Mouse (Mus musculus): Measurements from ENCODE around the gene Tmsb4x. TPM values are rescaled to one million over a fixed set of nuclear protein-coding genes. Genes with fewer than 3 reads are reported as not detected.

Gene Tmsb4x
- polyA plus RNA-seq, 1 experiment from 2014 or later, result 6,498 TPM

GRCm38 (mm10) chrX:167227138-167227537, 18.0 kb upstream of the Tmsb4x start:
- Histone ChIP-seq H3K9ac (ENCODE audit: low read depth, low read length) (no peak overlapping the region), H3K27me3 (ENCODE audit: control insufficient read depth, insufficient read depth, low read length) (no peaks in the 10 kb centered on the region), H3K9me3 (ENCODE audit: control insufficient read depth, low read length) (no peaks in the 10 kb centered on the region), H3K4me1 (replicated peaks; ENCODE audit: control insufficient read depth, insufficient read depth, low read length) (no peaks in the 10 kb centered on the region), H3K27ac (ENCODE audit: low read depth, low read length) (no peak overlapping the region), H3K4me2 (replicated peaks; ENCODE audit: low read depth, low read length) (no peak overlapping the region), H3K4me3 (ENCODE audit: low read depth, low read length) (no peak overlapping the region), H3K36me3 (ENCODE audit: control insufficient read depth, insufficient read depth, low read length) (no peaks in the 10 kb centered on the region)
- DNase-seq (ENCODE audit: low spot score) (no peak), ATAC-seq (ENCODE audit: low FRiP score) (no peak)
- WGBS, result 80% methylated on average over 7 of the region's 7 CpGs

GRCm38 (mm10) chrX:167226570-167226969, 17.5 kb upstream of the Tmsb4x start:
- no peak overlapping the region for H3K9ac ChIP-seq (ENCODE audit: low read depth, low read length)
- DNase-seq (ENCODE audit: low spot score), result no peak
- H3K36me3 ChIP-seq (ENCODE audit: control insufficient read depth, insufficient read depth, low read length), result no peaks in the 10 kb centered on the region
- ATAC-seq (ENCODE audit: low FRiP score), result no peak
- H3K4me1 ChIP-seq (replicated peaks; ENCODE audit: control insufficient read depth, insufficient read depth, low read length), result no peaks in the 10 kb centered on the region
- H3K27me3 ChIP-seq (ENCODE audit: control insufficient read depth, insufficient read depth, low read length), result no peaks in the 10 kb centered on the region
- WGBS, result 93% methylated on average over 5 of the region's 5 CpGs
- no peak overlapping the region for H3K4me3 ChIP-seq (ENCODE audit: low read depth, low read length)
- no peak overlapping the region for H3K27ac ChIP-seq (ENCODE audit: low read depth, low read length)
- H3K9me3 ChIP-seq (ENCODE audit: control insufficient read depth, low read length), result no peaks in the 10 kb centered on the region
- H3K4me2 ChIP-seq (replicated peaks; ENCODE audit: low read depth, low read length), result no peak overlapping the region

- 32% methylated on average over 8 of the region's 8 CpGs for WGBS
- Histone ChIP-seq H3K27me3 (ENCODE audit: control insufficient read depth, insufficient read depth, low read length) (no peaks in the 10 kb centered on the region; the same call in 1 of the 2 replicates), H3K9me3 (ENCODE audit: control insufficient read depth, low read length) (no peaks in the 10 kb centered on the region), H3K4me2 (replicated peaks; ENCODE audit: low read depth, low read length) (no peak overlapping the region), H3K36me3 (ENCODE audit: control insufficient read depth, insufficient read depth, low read length) (no peaks in the 10 kb centered on the region), H3K4me3 (ENCODE audit: low read depth, low read length) (no peak overlapping the region), H3K27ac (ENCODE audit: low read depth, low read length) (no peak overlapping the region), H3K9ac (ENCODE audit: low read depth, low read length) (no peak overlapping the region), H3K4me1 (replicated peaks; ENCODE audit: control insufficient read depth, insufficient read depth, low read length) (peaks cover 2% of the 10 kb centered on the region; the same call in 1 of the 2 replicates)
- ATAC-seq (ENCODE audit: low FRiP score) (0 out of 2 replicates have a peak, but pooled peaks have one; percentile 34), DNase-seq (ENCODE audit: low spot score) (peak; percentile 38)
These were observed 3.6 kb upstream of the Tmsb4x start for GRCm38 (mm10) chrX:167212707-167213106.

- H3K27ac ChIP-seq (ENCODE audit: low read depth, low read length), result no peak overlapping the region
- no peak overlapping the region for H3K4me3 ChIP-seq (ENCODE audit: low read depth, low read length)
- H3K4me2 ChIP-seq (replicated peaks; ENCODE audit: low read depth, low read length), result no peak overlapping the region
- WGBS, result 49% methylated on average over 9 of the region's 9 CpGs
- no peak overlapping the region for H3K9ac ChIP-seq (ENCODE audit: low read depth, low read length)
- no peak for DNase-seq (ENCODE audit: low spot score)
- peaks cover 2% of the 10 kb centered on the region; the same call in 1 of the 2 replicates for H3K4me1 ChIP-seq (replicated peaks; ENCODE audit: control insufficient read depth, insufficient read depth, low read length)
- no peaks in the 10 kb centered on the region for H3K36me3 ChIP-seq (ENCODE audit: control insufficient read depth, insufficient read depth, low read length)
- no peaks in the 10 kb centered on the region for H3K9me3 ChIP-seq (ENCODE audit: control insufficient read depth, low read length)
- no peaks in the 10 kb centered on the region; the same call in 1 of the 2 replicates for H3K27me3 ChIP-seq (ENCODE audit: control insufficient read depth, insufficient read depth, low read length)
- no peak for ATAC-seq (ENCODE audit: low FRiP score)
These were observed 2.9 kb upstream of the Tmsb4x start for GRCm38 (mm10) chrX:167211871-167212555.

GRCm38 (mm10) chrX:167210319-167210728, 1.2 kb upstream of the Tmsb4x start:
- no peaks in the 10 kb centered on the region for H3K9me3 ChIP-seq (ENCODE audit: control insufficient read depth, low read length)
- DNase-seq (ENCODE audit: low spot score) (peak; percentile 12), ATAC-seq (ENCODE audit: low FRiP score) (no peak)
- H3K27me3 ChIP-seq (ENCODE audit: control insufficient read depth, insufficient read depth, low read length), result no peaks in the 10 kb centered on the region; the same call in 1 of the 2 replicates
- H3K4me1 ChIP-seq (replicated peaks; ENCODE audit: control insufficient read depth, insufficient read depth, low read length), result peaks cover 2% of the 10 kb centered on the region; the same call in 1 of the 2 replicates
- H3K36me3 ChIP-seq (ENCODE audit: control insufficient read depth, insufficient read depth, low read length), result no peaks in the 10 kb centered on the region
- H3K4me2 ChIP-seq (replicated peaks; ENCODE audit: low read depth, low read length), result peak overlapping the region; percentile 7; the same call in 1 of the 2 replicates
- no peak overlapping the region for H3K27ac ChIP-seq (ENCODE audit: low read depth, low read length)
- WGBS, result 45% methylated on average over 6 of the region's 6 CpGs
- no peak overlapping the region for H3K9ac ChIP-seq (ENCODE audit: low read depth, low read length)
- H3K4me3 ChIP-seq (ENCODE audit: low read depth, low read length), result no peak overlapping the region

- Histone ChIP-seq H3K36me3 (ENCODE audit: control insufficient read depth, insufficient read depth, low read length) (no peaks in the 10 kb centered on the region), H3K4me2 (replicated peaks; ENCODE audit: low read depth, low read length) (peak overlapping the region; percentile 7; the same call in 1 of the 2 replicates), H3K9ac (ENCODE audit: low read depth, low read length) (peak overlapping the region; percentile 61; the same call in 1 of the 2 replicates), H3K27ac (ENCODE audit: low read depth, low read length) (no peak overlapping the region; the same call in 1 of the 2 replicates), H3K4me3 (ENCODE audit: low read depth, low read length) (peak overlapping the region; percentile 52; the same call in 1 of the 2 replicates), H3K27me3 (ENCODE audit: control insufficient read depth, insufficient read depth, low read length) (no peaks in the 10 kb centered on the region; the same call in 1 of the 2 replicates), H3K9me3 (ENCODE audit: control insufficient read depth, low read length) (no peaks in the 10 kb centered on the region), H3K4me1 (replicated peaks; ENCODE audit: control insufficient read depth, insufficient read depth, low read length) (peaks cover 2% of the 10 kb centered on the region; the same call in 1 of the 2 replicates)
- WGBS, result 67% methylated on average over 8 of the region's 8 CpGs
- ATAC-seq (ENCODE audit: low FRiP score) (no peak), DNase-seq (ENCODE audit: low spot score) (peak; percentile 14)
These were observed 713 bp upstream of the Tmsb4x start for GRCm38 (mm10) chrX:167209828-167210227.

GRCm38 (mm10) chrX:167208506-167208820, 652 bp downstream of the Tmsb4x start:
- 18% methylated on average over 16 of the region's 16 CpGs for WGBS
- H3K4me2 ChIP-seq (replicated peaks; ENCODE audit: low read depth, low read length), result no peak overlapping the region

GRCm38 (mm10) chrX:167207741-167208505, 1.2 kb downstream of the Tmsb4x start:
- WGBS, result 21% methylated on average over 20 of the region's 25 CpGs

More at GRCm38 (mm10) chrX:167208506-167208820, 652 bp downstream of the Tmsb4x start:
- Histone ChIP-seq H3K9me3 (ENCODE audit: control insufficient read depth, low read length) (no peaks in the 10 kb centered on the region), H3K27ac (ENCODE audit: low read depth, low read length) (peak overlapping the region; percentile 92), H3K9ac (ENCODE audit: low read depth, low read length) (peak overlapping the region; percentile 78), H3K36me3 (ENCODE audit: control insufficient read depth, insufficient read depth, low read length) (no peaks in the 10 kb centered on the region), H3K4me1 (replicated peaks; ENCODE audit: control insufficient read depth, insufficient read depth, low read length) (peaks cover 2% of the 10 kb centered on the region; the same call in 1 of the 2 replicates), H3K4me3 (ENCODE audit: low read depth, low read length) (peak overlapping the region; percentile 52), H3K27me3 (ENCODE audit: control insufficient read depth, insufficient read depth, low read length) (no peaks in the 10 kb centered on the region; the same call in 1 of the 2 replicates)
- ATAC-seq (ENCODE audit: low FRiP score) (no peak), DNase-seq (ENCODE audit: low spot score) (peak; percentile 56)

More at GRCm38 (mm10) chrX:167207741-167208505, 1.2 kb downstream of the Tmsb4x start:
- Histone ChIP-seq H3K36me3 (ENCODE audit: control insufficient read depth, insufficient read depth, low read length) (no peaks in the 10 kb centered on the region), H3K27ac (ENCODE audit: low read depth, low read length) (peak overlapping the region; percentile 92), H3K9ac (ENCODE audit: low read depth, low read length) (peak overlapping the region; percentile 78), H3K4me3 (ENCODE audit: low read depth, low read length) (peak overlapping the region; percentile 52), H3K27me3 (ENCODE audit: control insufficient read depth, insufficient read depth, low read length) (no peaks in the 10 kb centered on the region; the same call in 1 of the 2 replicates), H3K9me3 (ENCODE audit: control insufficient read depth, low read length) (no peaks in the 10 kb centered on the region), H3K4me1 (replicated peaks; ENCODE audit: control insufficient read depth, insufficient read depth, low read length) (peaks cover 2% of the 10 kb centered on the region; the same call in 1 of the 2 replicates), H3K4me2 (replicated peaks; ENCODE audit: low read depth, low read length) (peak overlapping the region; percentile 49; the same call in 1 of the 2 replicates)
- ATAC-seq (ENCODE audit: low FRiP score), result no peak
- DNase-seq (ENCODE audit: low spot score), result peak; percentile 46
